Mouse (Mus musculus): ENCODE results near the gene Ccng2. TPM values are rescaled to one million over a fixed set of nuclear protein-coding genes. Genes with fewer than 3 reads are reported as not detected.

Ccng2 gene
- total RNA-seq (2021): 10 to 100 TPM; 33.5 to 41.9 TPM
- long read RNA-seq, experiment 1, transcript Ccng2-201 (8 exons, 2,810 nt): major isoform, 68 of 75 reads
- long read RNA-seq, experiment 1, partial matches to known transcripts: 1 of 75 reads
- long read RNA-seq, experiment 1, other reads (novel, unspliced or antisense): 4 of 75 reads
- long read RNA-seq, experiment 2, transcript Ccng2-201 (8 exons, 2,810 nt): major isoform, 30 of 44 reads
- long read RNA-seq, experiment 2, partial matches to known transcripts: 6 of 44 reads
- long read RNA-seq, experiment 2, other reads (novel, unspliced or antisense): 4 of 44 reads

GRCm38 (mm10) chr5:93266883-93267704 is at the start of gene Ccng2:
Gene Ccng2 (plus strand): TSS chr5:93267257.
- DNase-seq: peak; percentile 96

- no peak for DNase-seq
Observed at GRCm38 (mm10) chr5:93218375-93218774, 48.7 kb upstream of the Ccng2 start.

- DNase-seq: peak; percentile 67
Observed at GRCm38 (mm10) chr5:93221661-93222060, 45.4 kb upstream of the Ccng2 start.

GRCm38 (mm10) chr5:93224549-93224948 is 42.5 kb upstream of the Ccng2 start:
- DNase-seq: no peak

- no peak for DNase-seq
Observed at GRCm38 (mm10) chr5:93227157-93227556, 39.9 kb upstream of the Ccng2 start.

- DNase-seq: no peak
Observed at GRCm38 (mm10) chr5:93229527-93229926, 37.5 kb upstream of the Ccng2 start.

- DNase-seq: no peak
Observed at GRCm38 (mm10) chr5:93231721-93232120, 35.3 kb upstream of the Ccng2 start.

- DNase-seq: no peak
Observed at GRCm38 (mm10) chr5:93232838-93233237, 34.2 kb upstream of the Ccng2 start.

GRCm38 (mm10) chr5:93234130-93234529 is 32.9 kb upstream of the Ccng2 start:
- DNase-seq: no peak

- DNase-seq: no peak
Observed at GRCm38 (mm10) chr5:93234605-93235004, 32.5 kb upstream of the Ccng2 start.

- DNase-seq: no peak
Observed at GRCm38 (mm10) chr5:93235888-93236287, 31.2 kb upstream of the Ccng2 start.

- no peak for DNase-seq
Observed at GRCm38 (mm10) chr5:93236541-93236940, 30.5 kb upstream of the Ccng2 start.

- no peak for DNase-seq
Observed at GRCm38 (mm10) chr5:93239590-93240544, 27.2 kb upstream of the Ccng2 start.

GRCm38 (mm10) chr5:93245280-93245679 is 21.8 kb upstream of the Ccng2 start:
- DNase-seq: no peak

GRCm38 (mm10) chr5:93249940-93250578 is 17.0 kb upstream of the Ccng2 start:
- peak; percentile 18 for DNase-seq

GRCm38 (mm10) chr5:93251001-93251760 is 15.9 kb upstream of the Ccng2 start:
- peak; percentile 82 for DNase-seq

- no peak for DNase-seq
Observed at GRCm38 (mm10) chr5:93255759-93256265, 11.2 kb upstream of the Ccng2 start.

GRCm38 (mm10) chr5:93256820-93257405 is 10.1 kb upstream of the Ccng2 start:
- DNase-seq: no peak

- DNase-seq: no peak
Observed at GRCm38 (mm10) chr5:93259349-93259748, 7.7 kb upstream of the Ccng2 start.

GRCm38 (mm10) chr5:93260983-93261382 is 6.1 kb upstream of the Ccng2 start:
- no peak for DNase-seq

Measured in adrenal gland, postnatal 10 days (tissue).